ENCODE assay signal across 18 mouse cellular contexts in the genomic region with DNA sequence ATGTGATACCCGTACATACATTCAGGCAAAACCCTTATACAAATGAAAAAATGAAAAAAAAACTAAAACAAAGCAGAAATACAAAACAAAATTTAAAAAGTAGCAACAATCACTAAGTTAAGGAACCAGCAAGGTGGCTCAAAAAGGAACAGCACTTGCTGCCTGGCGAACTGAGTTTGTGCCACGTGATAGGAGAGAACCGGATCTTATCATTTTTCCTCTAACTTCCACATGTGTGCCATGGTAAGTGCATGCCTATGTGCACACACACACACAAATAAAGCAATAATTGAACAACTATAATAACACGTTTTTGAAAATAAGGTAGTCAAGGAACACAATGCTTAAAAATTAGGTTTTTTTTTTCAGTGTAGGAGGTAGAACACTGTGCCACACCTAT. TPM values are rescaled to one million over a fixed set of nuclear protein-coding genes. Genes with fewer than 3 reads are reported as not detected.
DNase-seq lines count a peak whose midpoint lies in the region; TF ChIP-seq lines count a peak whose summit lies in the region.
"Had no signal": no experiment of that assay in that cellular context is flagged by ENCODE, and none has a peak within 500 bp of the region (broad histone marks: within the 10 kb centered on the region; RNA-seq: fewer than 3 reads in every experiment).

No protein-coding gene starts in this region.

- 85% methylated on average over 5 of the region's 5 CpGs for WGBS in midbrain, embryonic 10.5 days

- DNase-seq in MEL (ENCODE audit: low read depth, low spot score) = peak; percentile 60
- DNase-seq in midbrain, embryonic 10.5 days (ENCODE audit: low spot score) = no peak
- DNase-seq: adrenal gland, adult 2 months; adrenal gland, adult 8-10 months; adrenal gland, postnatal 10 days; adrenal gland, postnatal 14 days; adrenal gland, postnatal 25 days; adrenal gland, postnatal 36 days; B cell, adult 2 months; cerebellum, adult 11 months; cerebellum, adult 11-12 months; cerebellum, adult 18-20 months; cerebellum, adult 2 months; cerebellum, adult 8-10 months had no signal

- no peak for TF ChIP-seq POLR2A in MEL (IDR thresholded peaks at IDR 0.05; ENCODE audit: control insufficient read depth in 1 of 2, insufficient read depth in 1 of 2, low read depth in 1 of 2, low read length in 2 of 2, poor library complexity in 1 of 2)

- no peak for TF ChIP-seq EP300 in MEL (IDR thresholded peaks at IDR 0.05; ENCODE audit: low read depth in 1 of 2, low read length in 2 of 2)

- no peaks in the 10 kb centered on the region for H3K79me2 ChIP-seq in MEL (ENCODE audit: control insufficient read depth, insufficient read depth, low read length, poor library complexity)

- peaks cover 0 to 8% of the 10 kb centered on the region in 2 experiments; a peak in 2 of 4 replicates for H3K36me3 ChIP-seq in MEL (ENCODE audit: control insufficient read depth in 1 of 2, insufficient read depth in 2 of 2, low read length in 2 of 2)
- no peaks in the 10 kb centered on the region for H3K36me3 ChIP-seq in midbrain, embryonic 10.5 days
- H3K36me3 ChIP-seq: G1E had no signal

- no peak overlapping the region for H3K27ac ChIP-seq in MEL (ENCODE audit: control insufficient read depth, low read depth, low read length)
- H3K27ac ChIP-seq in midbrain, embryonic 10.5 days (replicated peaks) = no peak overlapping the region

- no peaks in the 10 kb centered on the region for H3K9me3 ChIP-seq in MEL (replicated peaks; ENCODE audit: insufficient read depth, low read length)
- no peaks in the 10 kb centered on the region for H3K9me3 ChIP-seq in midbrain, embryonic 10.5 days (replicated peaks)
- H3K9me3 ChIP-seq: G1E had no signal

- H3K4me3 ChIP-seq in MEL (ENCODE audit: control insufficient read depth in 1 of 2, insufficient read depth in 1 of 2, low read depth in 2 of 2, low read length in 2 of 2) = peak overlapping the region; percentile 23 to 38; a peak in 2 of 4 replicates
- no peak overlapping the region for H3K4me3 ChIP-seq in midbrain, embryonic 10.5 days

- peak overlapping the region; percentile 50 for H3K9ac ChIP-seq in MEL (ENCODE audit: control insufficient read depth, low read depth, low read length, poor library complexity, severe bottlenecking)

- no peak for TF ChIP-seq RAD21 in MEL (IDR thresholded peaks at IDR 0.05; ENCODE audit: low read depth, low read length)

- no peak for TF ChIP-seq CTCF in MEL (IDR thresholded peaks at IDR 0.05 in 2 of 3, conservative IDR thresholded peaks at IDR 0.05 in 1 of 3; ENCODE audit: control insufficient read depth in 1 of 3, insufficient read depth in 1 of 3, low read depth in 2 of 3, low read length in 3 of 3, poor library complexity in 1 of 3, severe bottlenecking in 1 of 3)

- peaks cover 2 to 21% of the 10 kb centered on the region in 2 experiments for H3K4me1 ChIP-seq in MEL (ENCODE audit: control insufficient read depth in 1 of 2, insufficient read depth in 2 of 2, low read length in 2 of 2)
- H3K4me1 ChIP-seq in midbrain, embryonic 10.5 days = no peaks in the 10 kb centered on the region

- peaks cover 0 to 1% of the 10 kb centered on the region in 2 experiments; a peak in 2 of 4 replicates for H3K27me3 ChIP-seq in MEL (ENCODE audit: control insufficient read depth in 1 of 2, insufficient read depth in 2 of 2, low read length in 2 of 2)
- H3K27me3 ChIP-seq in midbrain, embryonic 10.5 days (ENCODE audit: low read depth, poor library complexity, severe bottlenecking) = no peaks in the 10 kb centered on the region
- H3K27me3 ChIP-seq: CH12.LX had no signal

TF ChIP-seq in MEL, 35 proteins besides CTCF, POLR2A, EP300 and RAD21:
- TF ChIP-seq MAZ (IDR thresholded peaks at IDR 0.05; ENCODE audit: low read depth, low read length) (no peak), BHLHE40 (IDR thresholded peaks at IDR 0.05; ENCODE audit: borderline replicate concordance, low read depth, low read length) (peak; percentile 42; the same call in 1 of the 2 replicates), GATA1 (IDR thresholded peaks at IDR 0.05; ENCODE audit: low read depth, low read length) (0 out of 2 replicates have a peak, but pooled peaks have one; percentile 40), ZKSCAN1 (IDR thresholded peaks at IDR 0.05; ENCODE audit: low read depth, low read length) (no peak), MXI1 (IDR thresholded peaks at IDR 0.05; ENCODE audit: low read depth, low read length) (peak; percentile 61), MYC (IDR thresholded peaks at IDR 0.05; ENCODE audit: low read depth, low read length) (peak; percentile 71; the same call in 1 of the 2 replicates), MAX (IDR thresholded peaks at IDR 0.05; ENCODE audit: low read length) (peak; percentile 87), USF2 (IDR thresholded peaks at IDR 0.05; ENCODE audit: borderline replicate concordance in 1 of 2, insufficient read depth in 1 of 2, low read depth in 1 of 2, low read length in 2 of 2) (peak in 1 of 2 experiments; percentile 72; a peak in 2 of 4 replicates), KAT2A (conservative IDR thresholded peaks at IDR 0.05; ENCODE audit: low read depth, low read length) (no peak), POLR2AphosphoS2 (IDR thresholded peaks at IDR 0.05; ENCODE audit: low read length) (no peak), USF1 (IDR thresholded peaks at IDR 0.05; ENCODE audit: low read depth, low read length) (peak; percentile 93), SIN3A (IDR thresholded peaks at IDR 0.05; ENCODE audit: low read length) (peak; percentile 37; the same call in 1 of the 2 replicates), RCOR1 (IDR thresholded peaks at IDR 0.05; ENCODE audit: low read depth, low read length) (0 out of 2 replicates have a peak, but pooled peaks have one; percentile 9)
TF ChIP-seq in MEL: peak in this region for 9.

RNA-seq across cellular contexts. Expression of a gene that starts 37.0 kb away (rescaled TPM):
- total RNA-seq in MEL (2012; rRNA removed) = not detected in 2 replicates
- polyA plus RNA-seq in MEL (2012; ENCODE audit: insufficient read depth in 1 of 2, insufficient read length in 2 of 2, low read depth in 1 of 2, low replicate concordance in 2 of 2, missing spikeins in 1 of 2) = not detected
- polyA plus RNA-seq in midbrain, embryonic 10.5 days (2016; fragmentation: Nextera tagmentation; extraction: Ambion mirVana) = 24.0 and 24.5 TPM in 2 replicates
- total RNA-seq: CH12.LX, G1E had no signal
- polyA plus RNA-seq: activated CD4-positive, CD25-positive, alpha-beta regulatory T cell, adult 4 months; CD4-positive, CD25-positive, alpha-beta regulatory T cell, adult 4 months; G1E had no signal

RNA-seq across cellular contexts. Expression of a gene that starts 51.7 kb away (rescaled TPM):
- 8.3 and 8.6 TPM in 2 replicates for total RNA-seq in MEL (2012; rRNA removed)
- polyA plus RNA-seq in MEL (2012; ENCODE audit: insufficient read depth in 1 of 2, insufficient read length in 2 of 2, low read depth in 1 of 2, low replicate concordance in 2 of 2, missing spikeins in 1 of 2) = 10 to 100 TPM; 18.2 to 91.2 TPM
- 52.3 and 55.1 TPM in 2 replicates for polyA plus RNA-seq in midbrain, embryonic 10.5 days (2016; fragmentation: Nextera tagmentation; extraction: Ambion mirVana)

RNA-seq across cellular contexts. Expression of a gene that starts 52.4 kb away (rescaled TPM):
- total RNA-seq in MEL (2012; rRNA removed) = 11.8 and 14.8 TPM in 2 replicates
- polyA plus RNA-seq in MEL (2012; ENCODE audit: insufficient read depth in 1 of 2, insufficient read length in 2 of 2, low read depth in 1 of 2, low replicate concordance in 2 of 2, missing spikeins in 1 of 2) = 10 to 100 TPM in 1 of 2 experiments, not detected in 1; 19.1 TPM
- 32.7 and 34.2 TPM in 2 replicates for polyA plus RNA-seq in midbrain, embryonic 10.5 days (2016; fragmentation: Nextera tagmentation; extraction: Ambion mirVana)

Comparison
In these comparisons a context has a peak if more than half of its experiments do, and no peak if none do; other contexts are left out.
1. RNA of a gene that starts 37.0 kb away (polyA plus RNA-seq): 24.0 to 24.5 TPM in midbrain, embryonic 10.5 days; not detected in MEL; every median in the first group is over 10 times any median in the second.